Mouse (Mus musculus) heart, embryonic 11.5 days (tissue): ENCODE data around the gene Pdia4. TPM values are rescaled to one million over a fixed set of nuclear protein-coding genes. Genes with fewer than 3 reads are reported as not detected.
A peak's percentile ranks its signal among the peaks of the same experiment; 100 is the strongest.

Source experiments
- ATAC-seq: fragments of 200-750 bp; cut with Nextera tagmentation; replicated peaks from 2 replicates; pipeline ENCODE4 v1.8.0; 2017; ENCODE audit warnings: moderate library complexity; ENCODE audit not compliant: insufficient number of reproducible peaks, low FRiP score, low TSS enrichment
- H3K27ac ChIP-seq: fragments of 300-500 bp; sonication (generic); 2 replicates; pipeline ENCODE4 v1.5.1; 2014; ENCODE audit warnings: mild to moderate bottlenecking, low read depth, low read length
- H3K27me3 ChIP-seq: fragments of 300-500 bp; sonication (generic); 2 replicates; pipeline ENCODE4 v1.6.1; 2014; ENCODE audit warnings: mild to moderate bottlenecking, low read length, mixed read lengths; ENCODE audit not compliant: control insufficient read depth, insufficient read depth
- H3K36me3 ChIP-seq: fragments of 300-500 bp; sonication (generic); 2 replicates; pipeline ENCODE4 v1.6.1; 2014; ENCODE audit warnings: mild to moderate bottlenecking, low read length, moderate library complexity, mixed read lengths; ENCODE audit not compliant: control insufficient read depth, insufficient read depth
- H3K4me1 ChIP-seq: fragments of 300-500 bp; sonication (generic); 2 replicates; pipeline ENCODE4 v1.6.1; 2014; ENCODE audit warnings: low read length; ENCODE audit not compliant: control insufficient read depth, insufficient read depth
- H3K4me2 ChIP-seq: fragments of 300-500 bp; sonication (generic); 2 replicates; pipeline ENCODE4 v1.6.1; 2014; ENCODE audit warnings: mild to moderate bottlenecking, moderate library complexity
- H3K4me3 ChIP-seq: fragments of 300-500 bp; sonication (generic); 2 replicates; pipeline ENCODE4 v1.5.1; 2014; ENCODE audit warnings: low read depth, low read length
- H3K9ac ChIP-seq: fragments of 300-500 bp; sonication (generic); 2 replicates; pipeline ENCODE4 v1.6.1; 2014; ENCODE audit warnings: mild to moderate bottlenecking, low read depth, low read length, moderate library complexity
- H3K9me3 ChIP-seq: fragments of 300-500 bp; sonication (generic); replicated peaks from 2 replicates; pipeline ENCODE4 v1.6.1; 2016; ENCODE audit warnings: low read length; ENCODE audit not compliant: control insufficient read depth
- WGBS: fragments of 180-500 bp; shearing (Covaris S2); extraction: QIAGEN DNeasy Blood & Tissue Kit; methylation state at CpG from one replicate; pipeline ENCODE4 v1.1.7; 2014; ENCODE audit not compliant: insufficient replicate concordance; 5-methylcytosine and 5-hydroxymethylcytosine counted together
- polyA plus RNA-seq: library from polyadenylated mRNA; unstranded; fragments of >200 nt; fragmentation: Nextera tagmentation; extraction: Ambion mirVana; gene quantifications from 2 replicates; pipeline ENCODE4 v1.2.1, GENCODE M21; 2014

Gene Pdia4
- polyA plus RNA-seq, 1 experiment from 2014 or later = 218 TPM

DNA sequence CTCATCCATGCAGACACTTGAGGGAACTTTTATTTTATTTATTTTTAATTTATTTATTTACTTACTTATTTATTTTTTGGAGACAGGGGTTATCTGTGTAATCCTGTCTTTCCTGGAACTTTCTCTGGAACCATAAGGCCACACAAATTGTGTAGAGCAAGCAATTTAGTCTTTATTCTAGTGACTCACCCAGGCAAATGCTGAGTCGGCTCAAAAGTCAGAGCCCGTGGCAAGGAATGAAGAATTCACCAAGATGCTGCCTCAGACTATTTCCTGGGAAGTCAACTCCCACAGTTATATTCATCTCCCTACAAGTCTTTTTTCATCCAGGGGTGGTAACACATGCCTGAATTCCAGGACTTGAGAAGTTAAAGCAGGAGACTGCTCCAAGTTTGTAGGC lies 7.7 kb downstream of the Pdia4 start:
- no peak for ATAC-seq
- Histone ChIP-seq H3K4me3 (no peak overlapping the region), H3K9me3 (no peaks in the 10 kb centered on the region), H3K9ac (no peak overlapping the region), H3K36me3 (peaks cover 32% of the 10 kb centered on the region), H3K27ac (no peak overlapping the region), H3K27me3 (no peaks in the 10 kb centered on the region), H3K4me1 (peaks cover 6% of the 10 kb centered on the region; the same call in 1 of the 2 replicates), H3K4me2 (no peak overlapping the region)
- 80% methylated on average over 2 of the region's 2 CpGs for WGBS

GRCm38 (mm10) chr6:47799079-47799478 lies 14.2 kb downstream of the Pdia4 start:
- H3K4me2 ChIP-seq = no peak overlapping the region

DNA sequence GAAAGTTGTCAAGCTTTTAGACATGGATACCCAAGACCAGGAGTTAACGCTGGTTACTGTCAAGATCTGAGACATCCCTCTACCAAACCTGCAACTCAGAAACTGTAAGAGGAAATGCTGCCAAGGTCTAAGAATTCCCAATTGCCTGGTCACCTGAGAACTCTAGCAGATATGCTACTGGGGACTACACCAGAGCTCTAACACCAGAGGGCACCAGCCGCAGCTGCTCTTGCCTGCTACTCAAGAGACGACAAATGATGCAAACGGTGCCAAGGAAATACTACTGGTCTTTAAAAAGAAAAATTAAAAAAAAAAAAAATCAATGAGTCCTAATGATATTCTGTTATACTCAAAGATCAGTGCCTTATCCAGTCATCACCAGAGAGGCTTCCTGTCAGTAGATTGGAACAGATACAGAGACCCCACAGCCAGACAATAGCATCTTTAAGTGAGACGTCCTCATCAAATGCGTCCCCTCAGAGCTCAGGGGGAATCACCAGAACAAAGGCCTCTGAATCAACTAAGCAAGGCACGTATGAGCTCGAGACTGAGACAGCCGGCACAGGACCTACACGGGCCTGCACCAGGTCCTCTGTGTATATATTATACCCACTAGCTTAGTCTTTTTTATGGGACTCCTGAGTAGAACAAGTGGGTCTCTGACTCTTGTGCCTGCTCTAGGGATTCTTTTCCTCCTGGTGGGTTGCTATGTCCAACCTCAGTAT lies 19.0 kb downstream of the Pdia4 start:
- Histone ChIP-seq H3K4me1 (no peaks in the 10 kb centered on the region), H3K4me2 (no peak overlapping the region), H3K36me3 (peaks cover 32% of the 10 kb centered on the region), H3K27ac (no peak overlapping the region), H3K27me3 (no peaks in the 10 kb centered on the region), H3K4me3 (no peak overlapping the region), H3K9ac (no peak overlapping the region), H3K9me3 (no peaks in the 10 kb centered on the region)
- no peak for ATAC-seq
- 67% methylated on average over 10 of the region's 10 CpGs for WGBS

More at GRCm38 (mm10) chr6:47799079-47799478, 14.2 kb downstream of the Pdia4 start:
- Histone ChIP-seq H3K4me3 (no peak overlapping the region), H3K9me3 (no peaks in the 10 kb centered on the region), H3K36me3 (peaks cover 64% of the 10 kb centered on the region), H3K27ac (no peak overlapping the region), H3K9ac (no peak overlapping the region), H3K4me1 (no peaks in the 10 kb centered on the region), H3K27me3 (no peaks in the 10 kb centered on the region)
- WGBS = 53% methylated on average over 6 of the region's 6 CpGs
- no peak for ATAC-seq

DNA sequence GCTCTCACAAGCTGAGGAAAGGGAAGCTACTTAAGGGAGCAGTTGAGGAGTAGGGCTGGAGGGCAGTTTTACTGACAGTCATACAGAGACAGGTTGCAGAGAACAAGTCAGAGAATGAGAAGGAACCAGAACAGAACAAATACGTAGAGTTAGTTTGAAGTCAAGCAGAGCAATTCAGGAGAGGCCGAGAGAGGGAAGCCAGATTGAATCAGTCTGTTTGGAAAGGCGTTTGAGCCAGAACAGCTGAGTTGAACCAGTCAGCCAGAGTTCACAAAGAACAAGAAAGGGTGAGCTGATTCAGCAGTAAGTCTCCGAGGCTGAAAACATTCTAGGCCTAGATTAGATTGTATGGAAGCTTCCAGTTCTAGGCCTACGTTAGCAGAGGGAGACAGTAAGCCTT lies 19.9 kb downstream of the Pdia4 start:
- Histone ChIP-seq H3K4me3 (no peak overlapping the region), H3K9me3 (no peaks in the 10 kb centered on the region), H3K4me1 (no peaks in the 10 kb centered on the region), H3K9ac (no peak overlapping the region), H3K4me2 (no peak overlapping the region), H3K27me3 (no peaks in the 10 kb centered on the region), H3K27ac (no peak overlapping the region), H3K36me3 (peaks cover 23% of the 10 kb centered on the region)
- 64% methylated on average over 5 of the region's 5 CpGs for WGBS
- no peak for ATAC-seq

DNA sequence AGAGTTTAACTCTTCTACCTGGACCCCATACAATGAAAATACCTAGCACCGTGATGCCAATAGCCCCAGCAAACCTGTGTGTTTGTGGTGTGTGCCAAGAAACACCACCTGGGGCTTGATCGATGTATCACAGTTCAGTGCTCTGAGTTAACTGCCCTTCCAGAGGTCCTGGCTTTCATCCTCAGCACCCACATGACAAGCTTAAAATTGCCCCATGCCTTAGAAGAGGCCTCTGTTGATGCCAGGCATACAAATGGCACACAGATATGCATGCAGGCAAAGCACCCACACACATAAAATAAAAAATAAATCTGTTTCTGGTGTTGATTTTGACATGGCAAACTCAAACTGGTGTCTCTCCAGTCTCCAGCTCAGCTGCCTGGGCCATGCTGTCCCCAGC lies 20.7 kb downstream of the Pdia4 start:
- Histone ChIP-seq H3K4me2 (no peak overlapping the region), H3K4me1 (no peaks in the 10 kb centered on the region), H3K9ac (no peak overlapping the region), H3K9me3 (no peaks in the 10 kb centered on the region), H3K4me3 (no peak overlapping the region), H3K27ac (no peak overlapping the region), H3K27me3 (no peaks in the 10 kb centered on the region), H3K36me3 (peaks cover 17% of the 10 kb centered on the region)
- ATAC-seq = no peak
- WGBS = 83% methylated on average over 2 of the region's 2 CpGs

GRCm38 (mm10) chr6:47790745-47791144 lies 22.5 kb downstream of the Pdia4 start:
- H3K27ac ChIP-seq = no peak overlapping the region
- no peak overlapping the region for H3K9ac ChIP-seq
- H3K9me3 ChIP-seq = no peaks in the 10 kb centered on the region
- no peak overlapping the region for H3K4me3 ChIP-seq
- no peaks in the 10 kb centered on the region for H3K4me1 ChIP-seq
- H3K4me2 ChIP-seq = no peak overlapping the region
- no peaks in the 10 kb centered on the region for H3K27me3 ChIP-seq
- ATAC-seq = no peak
- peaks cover 8% of the 10 kb centered on the region; the same call in 1 of the 2 replicates for H3K36me3 ChIP-seq
- 38% methylated on average over 2 of the region's 2 CpGs for WGBS

GRCm38 (mm10) chr6:47788821-47789220 lies 24.4 kb downstream of the Pdia4 start:
- WGBS = 40% methylated on average over 3 of the region's 3 CpGs

GRCm38 (mm10) chr6:47787941-47788736 lies 25.1 kb downstream of the Pdia4 start:
- peak overlapping the region; percentile 56 for H3K4me3 ChIP-seq
- WGBS = 1% methylated on average over 18 of the region's 18 CpGs

More at GRCm38 (mm10) chr6:47788821-47789220, 24.4 kb downstream of the Pdia4 start:
- peak overlapping the region; percentile 56 for H3K4me3 ChIP-seq
- no peak for ATAC-seq
- H3K9me3 ChIP-seq = no peaks in the 10 kb centered on the region
- H3K27ac ChIP-seq = peak overlapping the region; percentile 85
- no peaks in the 10 kb centered on the region for H3K36me3 ChIP-seq
- H3K9ac ChIP-seq = peak overlapping the region; percentile 88
- H3K4me2 ChIP-seq = peak overlapping the region; percentile 72
- no peaks in the 10 kb centered on the region for H3K27me3 ChIP-seq
- no peaks in the 10 kb centered on the region for H3K4me1 ChIP-seq

More at GRCm38 (mm10) chr6:47787941-47788736, 25.1 kb downstream of the Pdia4 start:
- Histone ChIP-seq H3K4me2 (peak overlapping the region; percentile 72), H3K9ac (peak overlapping the region; percentile 88), H3K27me3 (no peaks in the 10 kb centered on the region), H3K4me1 (no peaks in the 10 kb centered on the region), H3K9me3 (no peaks in the 10 kb centered on the region), H3K27ac (peak overlapping the region; percentile 85), H3K36me3 (no peaks in the 10 kb centered on the region)
- peak; percentile 90 for ATAC-seq
